In the genomic region with DNA sequence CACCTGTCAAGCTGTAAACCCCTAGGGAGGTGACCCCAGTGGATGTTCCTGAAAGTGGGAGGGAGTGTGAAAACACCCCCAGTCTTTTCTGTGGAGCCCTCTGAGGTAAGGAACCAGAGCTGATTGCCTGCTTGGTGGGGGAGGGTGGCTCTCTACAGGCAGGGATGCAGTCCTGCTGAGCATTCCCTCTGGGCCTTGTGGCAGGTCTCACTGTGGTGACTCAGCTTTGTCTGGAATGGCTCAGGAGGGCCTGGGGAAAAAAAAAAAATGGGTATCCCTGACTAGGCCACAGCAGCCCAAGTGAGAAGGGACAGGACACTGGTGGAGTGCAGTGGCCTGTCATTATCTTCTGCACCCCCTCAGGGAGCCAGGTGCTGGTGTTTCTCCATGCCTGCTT, we compare ENCODE assay signal across 8 mouse cellular contexts. TPM values are rescaled to one million over a fixed set of nuclear protein-coding genes. Genes with fewer than 3 reads are reported as not detected.
DNase-seq lines count a peak whose midpoint lies in the region; ATAC-seq and TF ChIP-seq lines count a peak whose summit lies in the region.

No protein-coding gene starts in this region.

- TF ChIP-seq CTCF in bone marrow, adult 2 months (IDR thresholded peaks at IDR 0.05; ENCODE audit: control insufficient read depth, insufficient read depth, low read length), result no peak

- peaks cover 20% of the 10 kb centered on the region for H3K4me1 ChIP-seq in heart, embryonic 11.5 days (ENCODE audit: control insufficient read depth, insufficient read depth, low read length)
- no peaks in the 10 kb centered on the region for H3K4me1 ChIP-seq in bone marrow, adult 2 months (ENCODE audit: control insufficient read depth, insufficient read depth, low read length)
- peaks cover 28% of the 10 kb centered on the region for H3K4me1 ChIP-seq in hindbrain, embryonic 15.5 days (replicated peaks)
- peaks cover 22% of the 10 kb centered on the region for H3K4me1 ChIP-seq in midbrain, embryonic 15.5 days

- no peak for DNase-seq in heart, adult 8-10 months (ENCODE audit: low spot score)
- no peak for DNase-seq in layer of hippocampus, adult 9-11 months
- DNase-seq in frontal cortex, postnatal 25 days (ENCODE audit: low spot score in 2 of 2), result no peak
- DNase-seq in heart, adult 11 months, result no peak

- peak overlapping the region; percentile 56 for H3K4me3 ChIP-seq in heart, embryonic 11.5 days (ENCODE audit: low read depth, low read length)
- peak overlapping the region; percentile 95 for H3K4me3 ChIP-seq in bone marrow, adult 2 months (replicated peaks; ENCODE audit: control insufficient read depth, low read depth, low read length)
- peak overlapping the region; percentile 65 for H3K4me3 ChIP-seq in hindbrain, embryonic 15.5 days
- peak overlapping the region; percentile 76; the same call in 1 of the 2 replicates for H3K4me3 ChIP-seq in midbrain, embryonic 15.5 days

- no peaks in the 10 kb centered on the region for H3K27me3 ChIP-seq in heart, embryonic 11.5 days (ENCODE audit: control insufficient read depth, insufficient read depth, low read length)
- no peaks in the 10 kb centered on the region for H3K27me3 ChIP-seq in hindbrain, embryonic 15.5 days
- no peaks in the 10 kb centered on the region for H3K27me3 ChIP-seq in midbrain, embryonic 15.5 days (replicated peaks)

- peak overlapping the region; percentile 82 for H3K9ac ChIP-seq in heart, embryonic 11.5 days (ENCODE audit: low read depth, low read length)
- H3K9ac ChIP-seq in hindbrain, embryonic 15.5 days, result 0 out of 2 replicates have a peak overlapping the region, but pooled peaks have one; percentile 69
- H3K9ac ChIP-seq in midbrain, embryonic 15.5 days, result peak overlapping the region; percentile 74; the same call in 1 of the 2 replicates

- H3K9me3 ChIP-seq in heart, embryonic 11.5 days (replicated peaks; ENCODE audit: control insufficient read depth, low read length), result no peaks in the 10 kb centered on the region
- H3K9me3 ChIP-seq in hindbrain, embryonic 15.5 days, result no peaks in the 10 kb centered on the region
- H3K9me3 ChIP-seq in midbrain, embryonic 15.5 days, result no peaks in the 10 kb centered on the region

- H3K36me3 ChIP-seq in heart, embryonic 11.5 days (ENCODE audit: control insufficient read depth, insufficient read depth, low read length), result 0 out of 2 replicates have a peak, but pooled peaks cover under 1% of the 10 kb centered on the region
- peaks cover 6% of the 10 kb centered on the region; the same call in 1 of the 2 replicates for H3K36me3 ChIP-seq in hindbrain, embryonic 15.5 days
- H3K36me3 ChIP-seq in midbrain, embryonic 15.5 days (replicated peaks), result 0 out of 2 replicates have a peak, but pooled peaks cover 6% of the 10 kb centered on the region

- ATAC-seq in heart, embryonic 11.5 days (replicated peaks; ENCODE audit: insufficient number of reproducible peaks, low FRiP score, low TSS enrichment), result no peak
- ATAC-seq in hindbrain, embryonic 15.5 days (ENCODE audit: low FRiP score, low read depth), result no peak
- ATAC-seq in midbrain, embryonic 15.5 days (replicated peaks), result no peak

- no peak for TF ChIP-seq POLR2A in bone marrow, adult 2 months (IDR thresholded peaks at IDR 0.05; ENCODE audit: borderline replicate concordance, control insufficient read depth, low read depth, low read length)

- peak overlapping the region; percentile 36 for H3K27ac ChIP-seq in heart, embryonic 11.5 days (ENCODE audit: low read depth, low read length)
- peak overlapping the region; percentile 99 for H3K27ac ChIP-seq in bone marrow, adult 2 months (ENCODE audit: control insufficient read depth, insufficient read depth, low read depth, low read length, poor library complexity)
- H3K27ac ChIP-seq in hindbrain, embryonic 15.5 days (replicated peaks), result no peak overlapping the region
- H3K27ac ChIP-seq in midbrain, embryonic 15.5 days, result no peak overlapping the region

- H3K4me2 ChIP-seq in heart, embryonic 11.5 days, result peak overlapping the region; percentile 83
- H3K4me2 ChIP-seq in hindbrain, embryonic 15.5 days, result peak overlapping the region; percentile 66
- peak overlapping the region; percentile 65 for H3K4me2 ChIP-seq in midbrain, embryonic 15.5 days

RNA-seq across cellular contexts. Expression of a gene that starts 1.8 kb away (rescaled TPM):
- 30.4 and 31.1 TPM in 2 replicates for polyA plus RNA-seq in heart, embryonic 11.5 days (2014; fragmentation: Nextera tagmentation; extraction: Ambion mirVana)
- 1 to 10 TPM; 5.3 to 6.7 (median 5.9) TPM for total RNA-seq in heart, adult 8-10 months (2022)
- 18.6 and 19.8 TPM in 2 replicates for polyA plus RNA-seq in bone marrow, adult 2 months (2011; ENCODE audit: insufficient read depth, insufficient read length, low replicate concordance, missing spikeins)
- 45.3 and 46.3 TPM in 2 replicates for polyA plus RNA-seq in hindbrain, embryonic 15.5 days (2015; fragmentation: Nextera tagmentation; extraction: Ambion mirVana)
- 47.2 and 50.9 TPM in 2 replicates for polyA plus RNA-seq in midbrain, embryonic 15.5 days (2015; fragmentation: Nextera tagmentation; extraction: Ambion mirVana)

RNA-seq across cellular contexts. Expression of a gene that starts 29.6 kb away (rescaled TPM):
- polyA plus RNA-seq in heart, embryonic 11.5 days (2014; fragmentation: Nextera tagmentation; extraction: Ambion mirVana), result 28.3 and 30.3 TPM in 2 replicates
- 10 to 100 TPM; 43.6 to 51.3 (median 46.9) TPM for total RNA-seq in heart, adult 8-10 months (2022)
- 5.4 and 11.0 TPM in 2 replicates for polyA plus RNA-seq in bone marrow, adult 2 months (2011; ENCODE audit: insufficient read depth, insufficient read length, low replicate concordance, missing spikeins)
- 30.8 and 33.1 TPM in 2 replicates for polyA plus RNA-seq in hindbrain, embryonic 15.5 days (2015; fragmentation: Nextera tagmentation; extraction: Ambion mirVana)
- 32.0 and 33.5 TPM in 2 replicates for polyA plus RNA-seq in midbrain, embryonic 15.5 days (2015; fragmentation: Nextera tagmentation; extraction: Ambion mirVana)

RNA-seq across cellular contexts. Expression of a gene that starts 29.8 kb away (rescaled TPM):
- 129 and 136 TPM in 2 replicates for polyA plus RNA-seq in heart, embryonic 11.5 days (2014; fragmentation: Nextera tagmentation; extraction: Ambion mirVana)
- total RNA-seq in heart, adult 8-10 months (2022), result 10 to 100 TPM; 57.1 to 66.2 (median 60.4) TPM
- 80.1 and 97.0 TPM in 2 replicates for polyA plus RNA-seq in bone marrow, adult 2 months (2011; ENCODE audit: insufficient read depth, insufficient read length, low replicate concordance, missing spikeins)
- polyA plus RNA-seq in hindbrain, embryonic 15.5 days (2015; fragmentation: Nextera tagmentation; extraction: Ambion mirVana), result 11.7 and 14.2 TPM in 2 replicates
- 8.1 and 12.0 TPM in 2 replicates for polyA plus RNA-seq in midbrain, embryonic 15.5 days (2015; fragmentation: Nextera tagmentation; extraction: Ambion mirVana)

Comparison
In these comparisons a context has a peak if more than half of its experiments do, and no peak if none do; other contexts are left out.
1. H3K27ac ChIP-seq: peak in heart, embryonic 11.5 days (single experiment) and bone marrow, adult 2 months (single experiment); none in hindbrain, embryonic 15.5 days (single experiment) and midbrain, embryonic 15.5 days (single experiment).
2. Peak in every context shown above with its lines, with median percentiles within 50 percentile points of each other: H3K4me2 ChIP-seq, H3K4me3 ChIP-seq and H3K9ac ChIP-seq.